Mouse (Mus musculus) gastrocnemius, adult 8-10 months (tissue): ENCODE results near the gene 1700018B08Rik. TPM values are rescaled to one million over a fixed set of nuclear protein-coding genes. Genes with fewer than 3 reads are reported as not detected.

Experiments used
- DNase-seq, 2 experiments: peaks; one replicate each; pipeline ENCODE4 v3.0.0; 2022; ENCODE audit warnings: low spot score in 2 of 2
- total RNA-seq, 4 experiments: library from RNA; stranded (reverse); gene quantifications; 2 replicates each; pipeline ENCODE4 v1.2.4; 2022

1700018B08Rik gene
- total RNA-seq = not detected

DNA sequence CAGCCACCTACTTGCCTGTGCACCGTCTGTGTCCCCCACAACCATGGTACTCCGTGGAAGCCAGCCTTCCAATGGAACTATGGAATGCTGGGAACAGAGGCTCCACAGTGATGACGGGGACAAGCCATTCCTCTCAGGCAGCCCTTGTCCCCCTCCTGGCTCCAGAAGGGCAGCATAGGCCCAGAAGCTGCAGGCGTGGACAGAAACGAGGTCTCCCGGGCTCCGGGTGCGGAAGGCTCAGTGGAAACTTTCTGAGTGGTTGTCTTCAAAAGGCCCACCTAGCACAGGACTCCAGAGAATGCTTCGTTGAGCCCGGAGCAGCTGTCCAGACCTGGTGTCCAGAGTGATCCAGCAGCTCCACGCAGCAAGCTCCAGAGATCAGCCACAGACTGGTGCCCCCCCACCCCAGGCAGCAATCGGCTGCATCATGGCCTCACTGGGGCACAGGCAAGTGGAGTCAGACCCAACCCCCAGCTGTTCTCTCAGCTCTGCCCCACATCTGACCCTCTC is at the start of gene 1700018B08Rik:
Gene 1700018B08Rik (minus strand): TSS at position 45 of the 510 bp plus-strand sequence.
- DNase-seq = no peak

GRCm38 (mm10) chr8:121593293-121593692 is 49.2 kb upstream of the 1700018B08Rik start:
- no peak for DNase-seq

GRCm38 (mm10) chr8:121591178-121592066 is 47.3 kb upstream of the 1700018B08Rik start:
- peak in 1 of 2 experiments; percentile 36 for DNase-seq

DNA sequence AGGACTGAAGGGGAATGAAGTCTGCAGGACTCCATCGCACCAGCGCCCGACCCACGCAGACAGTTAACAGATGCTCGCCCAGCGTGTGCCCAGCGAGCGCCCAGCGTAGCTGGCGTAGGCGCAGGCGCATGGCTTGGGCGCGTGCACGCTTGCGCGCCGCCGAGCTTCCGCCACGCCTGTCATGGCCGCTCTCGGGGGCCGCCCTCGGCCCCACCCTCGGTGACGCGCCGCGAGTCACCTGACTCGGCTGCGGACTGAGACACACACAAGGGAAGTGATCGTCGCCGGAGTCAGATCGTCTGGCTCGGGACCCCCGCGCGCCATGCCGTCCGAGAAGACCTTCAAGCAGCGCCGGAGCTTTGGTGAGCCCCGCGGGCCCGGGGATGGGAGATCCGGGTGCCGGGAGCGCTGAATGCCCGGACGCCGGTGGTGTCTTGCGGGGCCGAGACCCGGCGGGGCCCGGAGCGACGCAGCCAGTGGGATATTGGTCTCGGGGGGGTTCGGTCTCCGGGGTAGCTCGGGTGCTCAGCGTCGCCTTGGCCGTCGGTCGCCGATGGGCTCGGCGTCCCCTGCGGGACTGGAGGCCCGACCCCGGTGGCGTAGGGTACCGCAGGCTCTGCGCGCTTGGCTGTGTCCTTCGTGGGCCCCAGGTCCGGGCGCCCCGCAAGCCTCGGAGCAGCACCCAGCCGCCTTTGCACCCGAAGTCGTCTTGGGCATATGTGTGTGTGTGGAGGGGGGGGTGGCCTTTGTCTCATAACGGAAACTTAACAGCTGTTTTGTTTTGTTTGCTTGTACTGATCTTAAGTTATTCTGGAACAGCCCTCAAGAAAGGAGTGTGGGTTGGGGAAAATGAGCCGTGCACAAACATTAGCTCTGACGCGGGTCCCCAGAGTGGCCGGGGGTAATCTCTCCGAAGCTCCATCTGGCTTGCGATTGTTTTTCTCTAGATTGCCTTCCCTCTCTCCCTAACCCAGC is 46.4 kb upstream of the 1700018B08Rik start, which contains the start of gene Map1lc3b:
Gene Map1lc3b (plus strand): TSS at position 159 of the 975 bp plus-strand sequence.
- DNase-seq = peak; percentile 93 to 94

DNA sequence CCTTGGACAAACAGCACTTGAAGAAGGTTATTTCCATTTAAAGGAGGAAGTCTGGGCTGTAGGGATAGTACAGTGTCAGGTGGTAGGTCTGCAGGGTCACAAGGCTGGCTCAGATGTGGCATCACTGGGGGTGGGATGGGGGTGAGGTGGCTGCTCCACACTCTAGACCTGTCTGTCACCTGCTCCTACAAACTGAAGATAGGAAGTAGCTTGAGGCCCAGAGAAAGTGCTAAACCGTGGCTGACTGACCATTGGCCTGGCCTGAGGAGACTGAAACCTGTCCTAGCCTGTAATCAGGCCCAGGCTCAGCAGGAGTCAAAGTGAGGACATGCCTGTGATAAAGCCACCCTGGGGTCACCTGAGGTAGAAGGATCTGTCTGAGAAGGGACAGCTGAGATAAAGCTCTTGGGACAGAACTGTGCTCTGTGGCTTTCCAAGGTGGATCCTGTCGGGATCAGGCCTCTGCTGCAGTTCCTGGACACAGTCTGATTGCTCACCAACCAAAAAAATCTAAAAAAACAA is 45.1 kb upstream of the 1700018B08Rik start:
- no peak for DNase-seq

DNA sequence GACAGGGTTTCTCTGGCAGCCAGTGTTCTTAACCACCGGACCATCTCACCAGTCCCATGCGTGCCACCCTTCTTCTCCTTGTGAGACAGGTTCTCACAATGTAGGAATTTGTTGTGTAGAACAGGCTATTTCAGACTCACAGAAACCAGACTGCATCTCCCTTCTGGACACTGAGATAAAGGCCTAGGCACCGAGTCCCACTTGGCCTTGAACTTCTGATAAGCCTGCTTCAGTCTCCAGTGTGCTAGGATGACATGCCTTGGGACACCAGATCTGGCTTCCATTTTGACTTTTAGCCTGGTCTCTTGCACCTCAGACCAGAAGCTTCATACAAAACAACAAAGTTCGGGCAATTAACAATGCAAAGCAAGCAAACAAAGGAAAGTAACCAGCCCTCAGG is 44.6 kb upstream of the 1700018B08Rik start:
- no peak for DNase-seq

DNA sequence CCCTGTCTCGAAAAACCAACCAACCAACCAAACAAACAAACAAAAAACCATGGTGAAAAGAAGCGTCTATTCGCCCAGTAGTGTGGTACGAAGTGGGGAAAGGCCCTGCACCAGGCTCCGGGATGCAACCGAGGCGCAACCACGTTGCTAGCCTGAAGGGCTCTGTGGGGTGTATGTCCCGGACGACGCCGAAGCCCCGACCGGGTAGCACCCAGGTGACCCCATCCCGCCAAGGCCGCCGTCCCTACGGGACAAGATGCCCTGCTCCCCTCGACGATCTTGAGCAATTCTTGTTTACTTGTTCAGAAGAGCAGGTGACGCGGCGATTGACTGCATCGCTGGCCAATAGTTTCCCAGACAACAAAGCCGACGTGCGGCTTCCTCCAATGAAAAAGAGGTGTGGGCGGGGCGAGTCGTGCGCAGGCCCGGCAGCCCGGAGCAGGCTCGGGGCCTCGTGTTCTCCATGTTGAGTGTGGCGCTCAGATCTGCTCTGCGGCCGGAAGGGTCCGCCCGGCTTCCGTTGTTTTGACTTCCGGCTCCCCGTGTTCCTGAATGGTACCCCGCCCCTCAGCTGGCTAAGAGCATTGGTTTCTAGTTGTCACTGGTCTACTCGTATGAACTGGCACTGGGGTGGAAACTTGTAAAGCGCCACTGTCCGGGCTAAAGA is 41.2 kb upstream of the 1700018B08Rik start:
- DNase-seq = peak; percentile 100

DNA sequence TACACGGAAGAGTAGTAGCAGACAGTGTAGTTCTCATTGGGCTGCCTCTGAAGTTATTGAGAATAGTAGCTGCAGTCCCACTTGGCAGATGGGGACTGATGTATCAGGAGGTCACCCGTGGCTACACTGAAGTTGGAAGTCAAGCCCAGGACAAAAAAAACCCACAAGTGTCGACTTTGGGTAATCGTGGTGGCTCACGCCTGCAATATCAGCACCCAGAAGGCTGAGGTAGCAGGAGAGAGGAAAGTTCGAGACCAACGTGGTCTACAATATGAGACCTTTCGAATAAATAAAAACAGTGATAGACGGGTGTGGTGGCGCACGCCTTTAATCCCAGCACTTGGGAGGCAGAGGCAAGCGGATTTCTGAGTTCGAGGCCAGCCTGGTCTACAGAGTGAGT is 40.6 kb upstream of the 1700018B08Rik start:
- no peak for DNase-seq

DNA sequence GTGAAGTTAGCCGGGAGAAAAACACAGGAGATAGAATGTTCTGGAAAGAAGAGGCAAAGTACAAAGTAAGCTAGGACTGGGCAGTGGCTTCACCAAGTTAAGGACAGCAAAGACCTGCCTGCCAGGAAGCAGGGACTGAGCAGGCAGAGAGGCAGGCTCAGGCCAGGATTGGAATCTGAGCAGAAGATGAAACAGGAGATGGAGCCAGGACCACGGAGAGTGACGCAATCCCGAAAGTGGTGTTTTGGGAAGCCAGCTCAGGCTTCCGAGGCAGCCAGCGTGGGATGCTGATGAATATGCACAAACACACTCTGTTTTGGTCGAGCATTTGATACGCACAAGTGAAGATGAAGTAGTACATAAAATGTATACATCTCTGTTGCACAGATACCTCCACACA is 39.5 kb upstream of the 1700018B08Rik start:
- peak in 1 of 2 experiments; percentile 70 for DNase-seq

- DNase-seq = no peak
Observed at GRCm38 (mm10) chr8:121580465-121580864, 36.3 kb upstream of the 1700018B08Rik start.

DNA sequence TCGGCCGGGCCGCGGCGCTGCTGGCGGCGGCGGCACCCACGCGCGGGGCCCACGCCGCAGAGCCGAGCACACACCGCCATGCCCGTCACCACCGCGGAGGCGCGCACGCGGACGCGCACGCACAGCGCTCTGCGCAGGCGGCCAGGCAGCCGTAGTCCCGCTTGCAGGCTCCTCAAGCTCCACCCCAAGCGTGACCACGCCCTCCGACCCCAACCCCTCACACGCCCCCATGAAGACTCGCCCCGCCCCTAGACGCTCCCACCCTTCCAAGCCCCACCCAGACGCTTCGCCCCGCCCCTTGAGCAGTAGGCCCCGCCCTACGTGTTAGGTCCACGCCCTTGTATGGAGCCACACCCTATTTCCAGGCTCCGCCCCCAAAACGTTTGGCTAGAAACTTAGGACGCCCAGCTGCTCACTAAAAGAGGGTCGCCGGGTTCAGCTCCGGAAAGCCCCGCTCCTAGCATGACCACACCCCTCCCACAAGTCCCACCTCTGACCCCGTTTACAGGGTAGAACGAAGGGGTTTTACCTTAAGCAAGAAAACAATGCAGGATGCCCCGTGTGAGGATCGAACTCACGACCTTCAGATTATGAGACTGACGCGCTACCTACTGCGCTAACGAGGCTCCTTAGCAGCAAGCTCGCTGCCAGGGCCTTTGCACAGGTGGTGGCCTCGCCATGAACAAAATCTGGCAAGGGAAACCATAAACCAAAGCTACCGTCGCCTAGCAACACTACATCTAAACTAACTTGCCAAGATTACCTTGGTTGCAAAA is 34.7 kb upstream of the 1700018B08Rik start, which contains the start of gene Fbxo31:
Gene Fbxo31 (minus strand): TSS at position 131 of the 776 bp plus-strand sequence.
- peak; percentile 86 to 93 for DNase-seq

GRCm38 (mm10) chr8:121577751-121578675 is 33.9 kb upstream of the 1700018B08Rik start:
- DNase-seq = no peak

GRCm38 (mm10) chr8:121575661-121576060 is 31.5 kb upstream of the 1700018B08Rik start:
- DNase-seq = no peak

DNA sequence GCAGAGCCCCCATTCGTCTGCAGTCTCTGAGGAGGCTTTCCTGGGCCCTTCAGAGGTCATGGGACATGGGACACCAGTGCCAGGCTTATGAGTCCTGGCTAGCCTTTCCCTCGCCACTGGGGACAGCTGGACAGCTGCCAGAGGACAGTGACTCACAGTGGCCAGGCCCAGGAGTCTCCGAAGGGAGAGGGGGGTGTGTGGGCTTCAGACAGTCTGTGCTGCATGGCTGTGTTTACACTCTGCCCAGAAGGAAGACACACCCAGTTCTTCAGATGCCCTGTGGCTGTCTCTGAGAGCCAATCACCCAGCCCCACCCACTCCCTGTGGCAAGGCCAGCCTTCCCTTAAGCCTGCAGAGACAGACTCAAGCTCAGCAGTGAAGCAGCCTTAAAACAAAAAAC is 29.2 kb upstream of the 1700018B08Rik start:
- DNase-seq = peak; percentile 75 to 83

- DNase-seq = no peak
Observed at GRCm38 (mm10) chr8:121572121-121572520, 28.0 kb upstream of the 1700018B08Rik start.

- no peak for DNase-seq
Observed at GRCm38 (mm10) chr8:121570801-121571200, 26.7 kb upstream of the 1700018B08Rik start.

- DNase-seq = peak; percentile 59 to 72
Observed at GRCm38 (mm10) chr8:121570335-121570734, 26.2 kb upstream of the 1700018B08Rik start.

DNA sequence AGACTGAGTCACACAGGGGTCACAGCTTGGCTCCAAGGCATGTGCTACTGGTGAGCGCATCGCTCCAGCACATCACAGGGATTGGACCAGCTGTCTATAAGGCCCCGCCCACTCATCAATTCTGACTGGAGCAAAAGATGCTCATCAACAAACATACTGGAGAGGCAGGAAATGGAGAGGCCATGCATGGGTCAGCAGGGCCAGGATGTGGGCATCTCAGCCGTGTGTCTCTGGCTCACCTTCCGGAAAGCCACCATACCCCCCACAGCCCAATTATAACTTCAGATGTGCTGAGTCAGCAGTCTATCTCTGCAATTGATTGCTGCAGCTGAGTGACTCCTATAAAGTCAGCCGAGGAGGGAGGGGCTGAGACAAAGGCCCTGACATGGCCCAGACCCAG is 24.2 kb upstream of the 1700018B08Rik start:
- no peak for DNase-seq

- DNase-seq = no peak
Observed at GRCm38 (mm10) chr8:121563701-121564100, 19.6 kb upstream of the 1700018B08Rik start.
